Mouse (Mus musculus) forebrain, embryonic 16.5 days (tissue): ENCODE results near the gene Amer3. TPM values are rescaled to one million over a fixed set of nuclear protein-coding genes. Genes with fewer than 3 reads are reported as not detected.

Experiments used
- ATAC-seq: fragments of 200-750 bp; cut with Nextera tagmentation; 2 replicates; pipeline ENCODE4 v1.8.0; 2017; ENCODE audit warnings: mild to moderate bottlenecking, moderate library complexity
- H3K27ac ChIP-seq: fragments of 300-500 bp; sonication (generic); 2 replicates; pipeline ENCODE4 v1.5.1; 2014; ENCODE audit warnings: low read length, control low read depth
- H3K27me3 ChIP-seq: fragments of 300-500 bp; sonication (generic); replicated peaks from 2 replicates; pipeline ENCODE4 v1.6.1; 2014; ENCODE audit warnings: low read length; ENCODE audit not compliant: control insufficient read depth, insufficient read depth
- H3K36me3 ChIP-seq: fragments of 300-500 bp; sonication (generic); 2 replicates; pipeline ENCODE4 v1.6.1; 2014; ENCODE audit not compliant: control insufficient read depth, insufficient read depth
- H3K4me1 ChIP-seq: fragments of 300-500 bp; sonication (generic); replicated peaks from 2 replicates; pipeline ENCODE4 v1.6.1; 2014; ENCODE audit warnings: low read length; ENCODE audit not compliant: control insufficient read depth, insufficient read depth
- H3K4me2 ChIP-seq: fragments of 300-500 bp; sonication (generic); 2 replicates; pipeline ENCODE4 v1.6.1; 2014; ENCODE audit warnings: mild to moderate bottlenecking, low read length, control low read depth
- H3K4me3 ChIP-seq: fragments of 300-500 bp; sonication (generic); replicated peaks from 2 replicates; pipeline ENCODE4 v1.5.1; 2014; ENCODE audit warnings: mild to moderate bottlenecking, low read length, control low read depth
- H3K9ac ChIP-seq: fragments of 300-500 bp; sonication (generic); replicated peaks from 2 replicates; pipeline ENCODE4 v1.6.1; 2014; ENCODE audit warnings: low read depth, low read length, control low read depth
- H3K9me3 ChIP-seq: fragments of 300-500 bp; sonication (generic); 2 replicates; pipeline ENCODE4 v1.6.1; 2016; ENCODE audit warnings: low read length; ENCODE audit not compliant: control insufficient read depth
- WGBS: fragments of 180-500 bp; shearing (Covaris S2); extraction: QIAGEN DNeasy Blood & Tissue Kit; methylation state at CpG from one replicate; pipeline ENCODE4 v1.1.7; 2014; 5-methylcytosine and 5-hydroxymethylcytosine counted together
- polyA plus RNA-seq: library from polyadenylated mRNA; unstranded; fragments of >200 nt; fragmentation: Nextera tagmentation; extraction: Ambion mirVana; gene quantifications from 2 replicates; pipeline ENCODE4 v1.2.1, GENCODE M21; 2015

Gene Amer3
- polyA plus RNA-seq, 1 experiment from 2014 or later, result 33.5 TPM

GRCm38 (mm10) chr1:34560843-34561242 is 18.6 kb upstream of the Amer3 start, which contains the start of gene Prss40:
Prss40 (minus strand) TSS chr1:34560943.
- no peak within 1 kb of the TSS for H3K4me3 ChIP-seq
- ATAC-seq, result no peak
- no peak within 1 kb of the TSS for H3K27ac ChIP-seq
- H3K4me2 ChIP-seq, result no peak within 1 kb of the TSS
- H3K9ac ChIP-seq, result no peak within 1 kb of the TSS
- H3K27me3 ChIP-seq, result no peaks in the 10 kb centered on the region
- H3K9me3 ChIP-seq, result no peaks in the 10 kb centered on the region
- 88% methylated on average over 15 of the region's 15 CpGs for WGBS
- no peaks in the 10 kb centered on the region for H3K36me3 ChIP-seq
- no peaks in the 10 kb centered on the region for H3K4me1 ChIP-seq

- Histone ChIP-seq H3K9me3 (no peaks in the 10 kb centered on the region), H3K27me3 (no peaks in the 10 kb centered on the region), H3K4me2 (no peak overlapping the region), H3K4me3 (no peak overlapping the region), H3K9ac (no peak overlapping the region), H3K27ac (no peak overlapping the region), H3K4me1 (no peaks in the 10 kb centered on the region), H3K36me3 (no peaks in the 10 kb centered on the region)
- WGBS, result 88% methylated on average over 8 of the region's 8 CpGs
- ATAC-seq, result no peak
Measured at GRCm38 (mm10) chr1:34564383-34565045, 14.9 kb upstream of the Amer3 start.

- no peak for ATAC-seq
- H3K27me3 ChIP-seq, result no peaks in the 10 kb centered on the region
- H3K4me1 ChIP-seq, result no peaks in the 10 kb centered on the region
- no peaks in the 10 kb centered on the region for H3K36me3 ChIP-seq
- no peak overlapping the region for H3K4me3 ChIP-seq
- H3K9ac ChIP-seq, result no peak overlapping the region
- H3K27ac ChIP-seq, result no peak overlapping the region
- H3K4me2 ChIP-seq, result no peak overlapping the region
- 98% methylated on average over 2 of the region's 2 CpGs for WGBS
- H3K9me3 ChIP-seq, result no peaks in the 10 kb centered on the region
Measured at GRCm38 (mm10) chr1:34568120-34568519, 11.3 kb upstream of the Amer3 start.

GRCm38 (mm10) chr1:34569876-34570275 is 9.6 kb upstream of the Amer3 start:
- no peaks in the 10 kb centered on the region for H3K27me3 ChIP-seq
- 98% methylated on average over 2 of the region's 2 CpGs for WGBS
- H3K36me3 ChIP-seq, result no peaks in the 10 kb centered on the region
- H3K27ac ChIP-seq, result no peak overlapping the region
- H3K4me1 ChIP-seq, result no peaks in the 10 kb centered on the region
- ATAC-seq, result no peak
- no peak overlapping the region for H3K4me2 ChIP-seq
- no peak overlapping the region for H3K4me3 ChIP-seq
- H3K9me3 ChIP-seq, result no peaks in the 10 kb centered on the region
- H3K9ac ChIP-seq, result no peak overlapping the region

GRCm38 (mm10) chr1:34571431-34571830 is 8.0 kb upstream of the Amer3 start:
- Histone ChIP-seq H3K4me3 (no peak overlapping the region), H3K9me3 (no peaks in the 10 kb centered on the region), H3K4me2 (no peak overlapping the region), H3K27me3 (no peaks in the 10 kb centered on the region), H3K4me1 (no peaks in the 10 kb centered on the region), H3K36me3 (no peaks in the 10 kb centered on the region), H3K9ac (no peak overlapping the region), H3K27ac (no peak overlapping the region)
- WGBS, result 66% methylated on average over 6 of the region's 6 CpGs
- ATAC-seq, result no peak

- H3K36me3 ChIP-seq, result no peaks in the 10 kb centered on the region
- no peak overlapping the region for H3K4me3 ChIP-seq
- H3K4me1 ChIP-seq, result no peaks in the 10 kb centered on the region
- H3K4me2 ChIP-seq, result no peak overlapping the region
- no peaks in the 10 kb centered on the region for H3K9me3 ChIP-seq
- no peak overlapping the region for H3K9ac ChIP-seq
- 0 out of 2 replicates have a peak, but pooled peaks cover 3% of the 10 kb centered on the region for H3K27me3 ChIP-seq
- WGBS, result 89% methylated on average over 6 of the region's 6 CpGs
- no peak for ATAC-seq
- H3K27ac ChIP-seq, result no peak overlapping the region
Measured at GRCm38 (mm10) chr1:34573221-34573620, 6.2 kb upstream of the Amer3 start.

- Histone ChIP-seq H3K27me3 (0 out of 2 replicates have a peak, but pooled peaks cover 5% of the 10 kb centered on the region), H3K27ac (peak overlapping the region; percentile 89), H3K9ac (peak overlapping the region; percentile 89), H3K36me3 (no peaks in the 10 kb centered on the region), H3K4me1 (peaks cover 28% of the 10 kb centered on the region), H3K4me3 (peak overlapping the region; percentile 76), H3K9me3 (no peaks in the 10 kb centered on the region), H3K4me2 (peak overlapping the region; percentile 82)
- under 1% methylated on average over 18 of the region's 18 CpGs for WGBS
- ATAC-seq, result peak; percentile 69
Measured at GRCm38 (mm10) chr1:34579782-34580356, 412 bp downstream of the Amer3 start.

GRCm38 (mm10) chr1:34582218-34582617 is 2.8 kb downstream of the Amer3 start:
- no peak for ATAC-seq
- no peak overlapping the region for H3K27ac ChIP-seq
- 0 out of 2 replicates have a peak, but pooled peaks cover 5% of the 10 kb centered on the region for H3K27me3 ChIP-seq
- H3K4me3 ChIP-seq, result no peak overlapping the region
- H3K9me3 ChIP-seq, result no peaks in the 10 kb centered on the region
- H3K4me2 ChIP-seq, result no peak overlapping the region; the same call in 1 of the 2 replicates
- peaks cover 28% of the 10 kb centered on the region for H3K4me1 ChIP-seq
- WGBS, result 73% methylated on average over 6 of the region's 6 CpGs
- peaks cover 2% of the 10 kb centered on the region; the same call in 1 of the 2 replicates for H3K36me3 ChIP-seq
- H3K9ac ChIP-seq, result no peak overlapping the region

GRCm38 (mm10) chr1:34583821-34584263 is 4.4 kb downstream of the Amer3 start:
- ATAC-seq, result peak; percentile 70
- Histone ChIP-seq H3K4me2 (no peak overlapping the region), H3K4me3 (no peak overlapping the region), H3K4me1 (peaks cover 28% of the 10 kb centered on the region), H3K27ac (peak overlapping the region; percentile 8; the same call in 1 of the 2 replicates), H3K36me3 (peaks cover 9% of the 10 kb centered on the region), H3K27me3 (0 out of 2 replicates have a peak, but pooled peaks cover 2% of the 10 kb centered on the region), H3K9ac (no peak overlapping the region), H3K9me3 (no peaks in the 10 kb centered on the region)
- 7% methylated on average over 4 of the region's 4 CpGs for WGBS
